In genomic region chr17:40793921-40794854, GRCm38 (mm10) we compare ENCODE assay signal across 10 mouse cellular contexts. TPM values are rescaled to one million over a fixed set of nuclear protein-coding genes. Genes with fewer than 3 reads are reported as not detected.
DNase-seq lines count a peak whose midpoint lies in the region; ATAC-seq lines count a peak whose summit lies in the region.
"Had no signal": no experiment of that assay in that cellular context is flagged by ENCODE, and none has a peak within 500 bp of the region (broad histone marks: within the 10 kb centered on the region; RNA-seq: fewer than 3 reads in every experiment).

No protein-coding gene starts in this region.

- H3K4me3 ChIP-seq in heart, embryonic 12.5 days, result no peak overlapping the region
- H3K4me3 ChIP-seq in midbrain, embryonic 10.5 days, result no peak overlapping the region
- H3K4me3 ChIP-seq: embryonic facial prominence, embryonic 15.5 days; limb, embryonic 12.5 days had no signal

- no peak overlapping the region for H3K4me2 ChIP-seq in heart, embryonic 12.5 days
- H3K4me2 ChIP-seq: embryonic facial prominence, embryonic 15.5 days; limb, embryonic 12.5 days had no signal

- no peaks in the 10 kb centered on the region for H3K9me3 ChIP-seq in heart, embryonic 12.5 days (replicated peaks)
- no peaks in the 10 kb centered on the region for H3K9me3 ChIP-seq in midbrain, embryonic 10.5 days (replicated peaks)
- H3K9me3 ChIP-seq: embryonic facial prominence, embryonic 15.5 days; limb, embryonic 12.5 days had no signal

- no peaks in the 10 kb centered on the region for H3K36me3 ChIP-seq in heart, embryonic 12.5 days
- no peaks in the 10 kb centered on the region for H3K36me3 ChIP-seq in midbrain, embryonic 10.5 days
- H3K36me3 ChIP-seq: embryonic facial prominence, embryonic 15.5 days; limb, embryonic 12.5 days had no signal

- no peaks in the 10 kb centered on the region for H3K27me3 ChIP-seq in heart, embryonic 12.5 days (replicated peaks)
- H3K27me3 ChIP-seq in midbrain, embryonic 10.5 days (ENCODE audit: low read depth, poor library complexity, severe bottlenecking), result no peaks in the 10 kb centered on the region
- H3K27me3 ChIP-seq: embryonic facial prominence, embryonic 15.5 days; limb, embryonic 12.5 days had no signal

- 48% methylated on average over 20 of the region's 20 CpGs for WGBS in heart, embryonic 12.5 days
- 58% methylated on average over 20 of the region's 20 CpGs for WGBS in midbrain, embryonic 10.5 days

- no peak overlapping the region for H3K27ac ChIP-seq in heart, embryonic 12.5 days (ENCODE audit: poor library complexity, severe bottlenecking)
- no peak overlapping the region for H3K27ac ChIP-seq in midbrain, embryonic 10.5 days (replicated peaks)
- H3K27ac ChIP-seq: embryonic facial prominence, embryonic 15.5 days; limb, embryonic 12.5 days had no signal

- peak; percentile 21 for DNase-seq in adrenal gland, adult 2 months
- DNase-seq in adrenal gland, adult 8-10 months, result no peak
- DNase-seq in right cerebral cortex, adult 18-20 months, result peak; percentile 1
- DNase-seq in right cerebral cortex, postnatal 10 days (ENCODE audit: low spot score in 2 of 2), result no peak
- peak; percentile 72 for DNase-seq in lung, postnatal 36 days
- DNase-seq in thymus, postnatal 36 days, result peak; percentile 3 to 9
- DNase-seq in midbrain, embryonic 10.5 days (ENCODE audit: low spot score), result no peak

- H3K9ac ChIP-seq in heart, embryonic 12.5 days, result no peak overlapping the region
- H3K9ac ChIP-seq: embryonic facial prominence, embryonic 15.5 days; limb, embryonic 12.5 days had no signal

- H3K4me1 ChIP-seq in heart, embryonic 12.5 days (replicated peaks), result no peaks in the 10 kb centered on the region
- H3K4me1 ChIP-seq in midbrain, embryonic 10.5 days, result no peaks in the 10 kb centered on the region
- H3K4me1 ChIP-seq: embryonic facial prominence, embryonic 15.5 days; limb, embryonic 12.5 days had no signal

- peak; percentile 51; the same call in 1 of the 2 replicates for ATAC-seq in heart, embryonic 12.5 days (ENCODE audit: insufficient number of reproducible peaks, low FRiP score)

RNA-seq across cellular contexts. Expression of gene Crisp2, which starts 12.6 kb away (rescaled TPM):
- not detected for total RNA-seq in adrenal gland, adult 2 months (2021)
- not detected in 2 replicates for polyA plus RNA-seq in adrenal gland, adult 2 months (2012; rRNA removed)
- not detected for total RNA-seq in adrenal gland, adult 8-10 months (2022)
- not detected in 2 replicates for polyA plus RNA-seq in heart, embryonic 12.5 days (2016; fragmentation: Nextera tagmentation; extraction: Ambion mirVana)
- not detected in 2 replicates for polyA plus RNA-seq in midbrain, embryonic 10.5 days (2016; fragmentation: Nextera tagmentation; extraction: Ambion mirVana)
- polyA plus RNA-seq: limb, embryonic 12.5 days had no signal

RNA-seq across cellular contexts. Expression of gene Rhag, which starts 16.7 kb away (rescaled TPM):
- total RNA-seq in adrenal gland, adult 2 months (2021), result not detected
- not detected in 2 replicates for polyA plus RNA-seq in adrenal gland, adult 2 months (2012; rRNA removed)
- not detected for total RNA-seq in adrenal gland, adult 8-10 months (2022)
- polyA plus RNA-seq in heart, embryonic 12.5 days (2016; fragmentation: Nextera tagmentation; extraction: Ambion mirVana), result 9.7 and 14.1 TPM in 2 replicates
- 5.6 and 5.9 TPM in 2 replicates for polyA plus RNA-seq in midbrain, embryonic 10.5 days (2016; fragmentation: Nextera tagmentation; extraction: Ambion mirVana)

Comparison
In these comparisons a context has a peak if more than half of its experiments do, and no peak if none do; other contexts are left out.
1. DNase-seq: peak in adrenal gland, adult 2 months (single experiment), right cerebral cortex, adult 18-20 months (single experiment), lung, postnatal 36 days (single experiment) and thymus, postnatal 36 days (2 of 2); none in adrenal gland, adult 8-10 months (single experiment), right cerebral cortex, postnatal 10 days (0 of 2) and midbrain, embryonic 10.5 days (single experiment).